Mouse (Mus musculus) liver, embryonic 13.5 days (tissue): ENCODE results near the gene Tsnaxip1. TPM values are rescaled to one million over a fixed set of nuclear protein-coding genes. Genes with fewer than 3 reads are reported as not detected.
A peak's percentile ranks its signal among the peaks of the same experiment; 100 is the strongest.

ENCODE experiments used
- ATAC-seq: fragments of 200-750 bp; cut with Nextera tagmentation; 2 replicates; pipeline ENCODE4 v1.8.0; 2017; ENCODE audit warnings: low read depth, mild to moderate bottlenecking, moderate number of reproducible peaks, moderate library complexity
- DNase-seq: peaks from one replicate; pipeline ENCODE4 v3.0.0; 2022
- H3K27ac ChIP-seq: fragments of 300-500 bp; sonication (generic); 2 replicates; pipeline ENCODE4 v1.5.1; 2015; ENCODE audit warnings: moderate library complexity, mild to moderate bottlenecking, inconsistent platforms
- H3K27me3 ChIP-seq: fragments of 300-500 bp; sonication (generic); 2 replicates; pipeline ENCODE4 v1.6.1; 2015; ENCODE audit warnings: mild to moderate bottlenecking, inconsistent platforms
- H3K36me3 ChIP-seq: fragments of 300-500 bp; sonication (generic); 2 replicates; pipeline ENCODE4 v1.6.1; 2015; ENCODE audit warnings: mild to moderate bottlenecking, inconsistent platforms
- H3K4me1 ChIP-seq: fragments of 300-500 bp; sonication (generic); replicated peaks from 2 replicates; pipeline ENCODE4 v1.6.1; 2015; ENCODE audit warnings: inconsistent platforms
- H3K4me2 ChIP-seq: fragments of 300-500 bp; sonication (generic); 2 replicates; pipeline ENCODE4 v1.6.1; 2015; ENCODE audit warnings: inconsistent platforms, mild to moderate bottlenecking, moderate library complexity
- H3K4me3 ChIP-seq: fragments of 300-500 bp; sonication (generic); replicated peaks from 2 replicates; pipeline ENCODE4 v1.5.1; 2015; ENCODE audit warnings: mild to moderate bottlenecking, inconsistent platforms
- H3K9ac ChIP-seq: fragments of 300-500 bp; sonication (generic); 2 replicates; pipeline ENCODE4 v1.6.1; 2015; ENCODE audit warnings: mild to moderate bottlenecking, inconsistent platforms
- H3K9me3 ChIP-seq: fragments of 300-500 bp; sonication (generic); replicated peaks from 2 replicates; pipeline ENCODE4 v1.6.1; 2016; ENCODE audit warnings: inconsistent platforms
- WGBS: fragments of 180-500 bp; shearing (Covaris S2); methylation state at CpG from one replicate; pipeline ENCODE4 v1.1.7; 2015; ENCODE audit not compliant: insufficient replicate concordance; 5-methylcytosine and 5-hydroxymethylcytosine counted together
- polyA plus RNA-seq: library from polyadenylated mRNA; unstranded; fragments of >200 nt; fragmentation: Nextera tagmentation; extraction: Ambion mirVana; gene quantifications from 2 replicates; pipeline ENCODE4 v1.2.1, GENCODE M21; 2015

Gene Tsnaxip1
- polyA plus RNA-seq, 1 experiment from 2014 or later, result 0.08 TPM

- Histone ChIP-seq H3K4me1 (peaks cover 52% of the 10 kb centered on the region), H3K9me3 (no peaks in the 10 kb centered on the region), H3K4me2 (peak overlapping the region; percentile 73), H3K27ac (peak overlapping the region; percentile 8; the same call in 1 of the 2 replicates), H3K4me3 (peak overlapping the region; percentile 82), H3K9ac (peak overlapping the region; percentile 88), H3K36me3 (peaks cover 27% of the 10 kb centered on the region), H3K27me3 (no peaks in the 10 kb centered on the region)
- DNase-seq (no peak), ATAC-seq (no peak)
- WGBS, result 76% methylated on average over 12 of the region's 12 CpGs
Measured at GRCm38 (mm10) chr8:105852146-105852729, 24.7 kb downstream of the Tsnaxip1 start.

GRCm38 (mm10) chr8:105853178-105853577 is 25.6 kb downstream of the Tsnaxip1 start, which contains the start of gene Cenpt:
Gene Cenpt (minus strand): TSS chr8:105853278.
- Histone ChIP-seq H3K4me3 (peak within 1 kb of the TSS; percentile 82), H3K9ac (peak within 1 kb of the TSS; percentile 88; the same call in 1 of the 2 replicates)

GRCm38 (mm10) chr8:105854303-105854702 is 26.8 kb downstream of the Tsnaxip1 start:
- WGBS, result 36% methylated on average over 8 of the region's 8 CpGs
- ATAC-seq (no peak), DNase-seq (no peak)
- Histone ChIP-seq H3K4me2 (peak overlapping the region; percentile 99), H3K27me3 (no peaks in the 10 kb centered on the region), H3K36me3 (peaks cover 16% of the 10 kb centered on the region), H3K4me1 (peaks cover 69% of the 10 kb centered on the region), H3K27ac (peak overlapping the region; percentile 35; the same call in 1 of the 2 replicates), H3K9ac (peak overlapping the region; percentile 92), H3K9me3 (no peaks in the 10 kb centered on the region), H3K4me3 (peak overlapping the region; percentile 99)

More at GRCm38 (mm10) chr8:105853178-105853577, 25.6 kb downstream of the Tsnaxip1 start, which contains the start of gene Cenpt:
- no peak for ATAC-seq
- Histone ChIP-seq H3K4me1 (peaks cover 58% of the 10 kb centered on the region), H3K9me3 (no peaks in the 10 kb centered on the region), H3K4me2 (peak within 1 kb of the TSS; percentile 73), H3K27ac (peak within 1 kb of the TSS; percentile 35), H3K27me3 (no peaks in the 10 kb centered on the region), H3K36me3 (peaks cover 21% of the 10 kb centered on the region)
- no peak for DNase-seq
- 77% methylated on average over 3 of the region's 3 CpGs for WGBS

- Histone ChIP-seq H3K27me3 (no peaks in the 10 kb centered on the region), H3K4me2 (peak within 1 kb of the TSS; percentile 99), H3K27ac (peak within 1 kb of the TSS; percentile 89), H3K4me3 (peak within 1 kb of the TSS; percentile 99), H3K9me3 (no peaks in the 10 kb centered on the region), H3K36me3 (peaks cover 11% of the 10 kb centered on the region), H3K9ac (peak within 1 kb of the TSS; percentile 92), H3K4me1 (peaks cover 69% of the 10 kb centered on the region)
- under 1% methylated on average over 43 of the region's 43 CpGs for WGBS
- ATAC-seq (peak; percentile 82), DNase-seq (peak; percentile 91)
Measured at GRCm38 (mm10) chr8:105854715-105855216, 27.2 kb downstream of the Tsnaxip1 start, which contains the start of gene Thap11. Gene Thap11 (plus strand): TSS chr8:105855132.

GRCm38 (mm10) chr8:105855248-105856167 is 28.0 kb downstream of the Tsnaxip1 start:
- Histone ChIP-seq H3K27me3 (no peaks in the 10 kb centered on the region), H3K27ac (peak overlapping the region; percentile 89), H3K9ac (peak overlapping the region; percentile 92), H3K36me3 (peaks cover 9% of the 10 kb centered on the region), H3K4me3 (peak overlapping the region; percentile 99), H3K4me2 (peak overlapping the region; percentile 99), H3K4me1 (peaks cover 66% of the 10 kb centered on the region), H3K9me3 (no peaks in the 10 kb centered on the region)
- peak; percentile 55 for DNase-seq
- under 1% methylated on average over 71 of the region's 71 CpGs for WGBS
- ATAC-seq, result peak; percentile 24

GRCm38 (mm10) chr8:105856168-105856835 is 28.8 kb downstream of the Tsnaxip1 start:
- 12% methylated on average over 15 of the region's 15 CpGs for WGBS
- H3K36me3 ChIP-seq, result peaks cover 9% of the 10 kb centered on the region
- no peaks in the 10 kb centered on the region for H3K9me3 ChIP-seq
- H3K4me3 ChIP-seq, result peak overlapping the region; percentile 99
- H3K27ac ChIP-seq, result peak overlapping the region; percentile 89
- ATAC-seq (no peak), DNase-seq (no peak)
- H3K4me2 ChIP-seq, result peak overlapping the region; percentile 99
- H3K27me3 ChIP-seq, result no peaks in the 10 kb centered on the region
- peak overlapping the region; percentile 92 for H3K9ac ChIP-seq
- peaks cover 65% of the 10 kb centered on the region for H3K4me1 ChIP-seq

GRCm38 (mm10) chr8:105858495-105858894 is 31.0 kb downstream of the Tsnaxip1 start:
- H3K36me3 ChIP-seq, result peaks cover 21% of the 10 kb centered on the region
- no peaks in the 10 kb centered on the region for H3K9me3 ChIP-seq
- H3K4me2 ChIP-seq, result peak overlapping the region; percentile 99
- ATAC-seq (no peak), DNase-seq (no peak)
- peak overlapping the region; percentile 99; the same call in 1 of the 2 replicates for H3K4me3 ChIP-seq
- no peaks in the 10 kb centered on the region for H3K27me3 ChIP-seq
- peaks cover 78% of the 10 kb centered on the region for H3K4me1 ChIP-seq
- WGBS, result 56% methylated on average over 5 of the region's 5 CpGs
- H3K27ac ChIP-seq, result peak overlapping the region; percentile 98
- H3K9ac ChIP-seq, result peak overlapping the region; percentile 96

- H3K27ac ChIP-seq, result peak overlapping the region; percentile 98
- no peaks in the 10 kb centered on the region for H3K9me3 ChIP-seq
- DNase-seq (peak; percentile 78), ATAC-seq (peak; percentile 2; the same call in 1 of the 2 replicates)
- H3K36me3 ChIP-seq, result peaks cover 27% of the 10 kb centered on the region
- peak overlapping the region; percentile 99 for H3K4me2 ChIP-seq
- no peaks in the 10 kb centered on the region for H3K27me3 ChIP-seq
- H3K4me1 ChIP-seq, result peaks cover 83% of the 10 kb centered on the region
- H3K9ac ChIP-seq, result peak overlapping the region; percentile 96
- peak overlapping the region; percentile 99 for H3K4me3 ChIP-seq
- 9% methylated on average over 5 of the region's 5 CpGs for WGBS
Measured at GRCm38 (mm10) chr8:105859314-105859713, 31.8 kb downstream of the Tsnaxip1 start.

- peak; percentile 97 for DNase-seq
- Histone ChIP-seq H3K4me3 (peak within 1 kb of the TSS; percentile 99), H3K9ac (peak within 1 kb of the TSS; percentile 96), H3K9me3 (no peaks in the 10 kb centered on the region), H3K27ac (peak within 1 kb of the TSS; percentile 98), H3K27me3 (no peaks in the 10 kb centered on the region), H3K36me3 (peaks cover 36% of the 10 kb centered on the region), H3K4me2 (peak within 1 kb of the TSS; percentile 99), H3K4me1 (peaks cover 87% of the 10 kb centered on the region)
- peak; percentile 93 for ATAC-seq
- WGBS, result under 1% methylated on average over 52 of the region's 59 CpGs
Measured at GRCm38 (mm10) chr8:105860143-105860981, 32.8 kb downstream of the Tsnaxip1 start, which contains the start of gene Nutf2. Gene Nutf2 (plus strand): TSS chr8:105860580.

GRCm38 (mm10) chr8:105861951-105862350 is 34.4 kb downstream of the Tsnaxip1 start:
- Histone ChIP-seq H3K9ac (peak overlapping the region; percentile 96), H3K36me3 (peaks cover 52% of the 10 kb centered on the region), H3K4me2 (peak overlapping the region; percentile 99), H3K27ac (peak overlapping the region; percentile 98), H3K4me1 (peaks cover 87% of the 10 kb centered on the region), H3K4me3 (peak overlapping the region; percentile 99), H3K27me3 (no peaks in the 10 kb centered on the region), H3K9me3 (no peaks in the 10 kb centered on the region)
- 0% methylated on average over 1 of the region's 1 CpGs for WGBS
- DNase-seq (no peak), ATAC-seq (no peak)
